Mouse (Mus musculus) small intestine, adult 2 months (tissue): ENCODE data around the gene Abhd14a. TPM values are rescaled to one million over a fixed set of nuclear protein-coding genes. Genes with fewer than 3 reads are reported as not detected.

Source experiments
- H3K27ac ChIP-seq: fragments of 200-500 bp; 2 replicates; pipeline ENCODE4 v1.5.1; 2012; ENCODE audit warnings: low read depth, low read length, control low read depth, inconsistent platforms; ENCODE audit not compliant: insufficient read depth
- H3K27me3 ChIP-seq: fragments of 200-500 bp; 2 replicates; pipeline ENCODE4 v1.6.1; 2012; ENCODE audit warnings: mild to moderate bottlenecking, moderate library complexity, low read length, inconsistent platforms; ENCODE audit not compliant: control insufficient read depth, insufficient read depth
- H3K36me3 ChIP-seq: fragments of 200-500 bp; 2 replicates; pipeline ENCODE4 v1.6.1; 2012; ENCODE audit warnings: mild to moderate bottlenecking, low read length, control low read depth, inconsistent platforms; ENCODE audit not compliant: control insufficient read depth, insufficient read depth
- H3K4me1 ChIP-seq: fragments of 200-500 bp; 2 replicates; pipeline ENCODE4 v1.6.1; 2012; ENCODE audit warnings: low read length, inconsistent platforms, mixed read lengths; ENCODE audit not compliant: control insufficient read depth, insufficient read depth, insufficient read length
- H3K4me3 ChIP-seq: fragments of 200-500 bp; 2 replicates; pipeline ENCODE4 v1.5.1; 2012; ENCODE audit warnings: low read depth, mild to moderate bottlenecking, control low read depth, inconsistent platforms, low read length, moderate library complexity
- CTCF ChIP-seq: fragments of 200-500 bp; IDR thresholded peaks from 2 replicates; pipeline ENCODE4 v1.5.1; 2012; ENCODE audit warnings: low read depth, mild to moderate bottlenecking, control low read depth, inconsistent platforms, low read length, moderate library complexity, mixed read lengths; ENCODE audit not compliant: insufficient replicate concordance, insufficient read length; ENCODE audit errors: extremely low read depth
- POLR2A ChIP-seq: fragments of 200-500 bp; IDR thresholded peaks from 2 replicates; pipeline ENCODE4 v1.6.1; 2012; ENCODE audit warnings: low read depth, mild to moderate bottlenecking, control low read depth, inconsistent platforms, low read length, moderate library complexity
- WGBS: fragments of 180-500 bp; shearing (Covaris S2); methylation state at CpG from one replicate; pipeline ENCODE4 v1.1.7; 2018; 5-methylcytosine and 5-hydroxymethylcytosine counted together
- polyA plus RNA-seq: library from polyadenylated mRNA; depleted of rRNA; stranded (reverse); fragments of >200 nt; gene quantifications from 2 replicates; pipeline ENCODE4 v1.2.3, GENCODE M21; 2012

The Abhd14a gene
- polyA plus RNA-seq, 1 experiment, result 28.9 TPM

DNA sequence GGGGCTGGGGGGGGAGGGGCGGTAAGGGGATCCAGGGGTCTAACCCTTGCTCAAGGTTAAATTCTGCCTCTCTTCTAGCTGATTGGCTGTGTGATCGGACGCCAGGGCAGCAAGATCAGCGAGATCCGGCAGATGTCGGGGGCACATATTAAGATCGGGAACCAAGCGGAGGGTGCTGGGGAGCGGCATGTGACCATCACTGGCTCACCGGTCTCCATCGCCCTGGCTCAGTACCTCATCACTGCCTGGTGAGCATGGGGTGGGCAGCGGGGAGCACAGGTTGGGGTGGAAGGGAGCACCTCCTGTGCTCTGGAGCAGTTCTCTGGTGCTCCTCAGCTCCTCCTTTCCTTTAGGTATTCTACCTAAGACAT lies 14.9 kb upstream of the Abhd14a start:
- Histone ChIP-seq H3K36me3 (no peaks in the 10 kb centered on the region), H3K27ac (no peak overlapping the region), H3K4me1 (no peaks in the 10 kb centered on the region; the same call in 1 of the 2 replicates), H3K4me3 (no peak overlapping the region), H3K27me3 (peaks cover 12% of the 10 kb centered on the region)
- 96% methylated on average over 12 of the region's 12 CpGs for WGBS
- no peak for TF ChIP-seq CTCF
- TF ChIP-seq POLR2A, result no peak

DNA sequence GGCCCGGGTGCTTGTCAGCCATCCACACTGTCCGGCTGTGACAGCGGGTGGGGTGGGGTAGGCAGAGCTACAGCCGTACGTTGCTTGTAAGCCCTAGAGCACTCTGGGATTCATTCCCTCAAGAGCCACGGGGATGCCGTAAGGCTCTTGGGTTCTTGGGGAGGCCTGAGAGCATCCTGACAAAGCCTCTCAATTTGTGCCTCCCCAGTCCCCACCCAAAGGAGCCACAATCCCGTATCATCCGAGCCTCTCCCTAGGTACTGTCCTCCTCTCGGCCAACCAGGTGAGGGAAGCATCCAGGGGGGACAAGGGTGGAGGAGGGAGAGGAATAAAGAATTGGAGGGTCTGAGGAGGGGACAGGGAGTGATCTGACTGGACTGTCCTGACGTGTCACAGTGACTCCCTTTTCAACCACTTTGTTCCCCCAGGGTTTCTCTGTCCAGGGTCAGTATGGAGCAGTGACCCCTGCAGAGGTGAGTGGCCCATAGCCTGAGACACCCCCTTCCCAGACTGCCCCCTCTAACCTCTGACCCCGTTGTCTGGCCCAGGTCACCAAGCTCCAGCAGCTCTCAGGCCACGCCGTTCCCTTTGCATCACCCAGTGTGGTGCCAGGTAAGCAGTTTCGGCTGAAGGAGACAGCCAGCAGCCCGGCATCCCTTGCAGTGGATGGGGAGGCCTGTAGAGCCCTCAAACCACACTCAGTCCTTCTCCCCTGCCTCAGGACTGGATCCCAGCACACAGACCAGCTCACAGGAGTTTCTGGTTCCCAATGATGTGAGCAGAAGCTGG lies 14.4 kb upstream of the Abhd14a start:
- Histone ChIP-seq H3K4me3 (no peak overlapping the region), H3K27ac (no peak overlapping the region), H3K27me3 (peaks cover 12% of the 10 kb centered on the region), H3K4me1 (no peaks in the 10 kb centered on the region; the same call in 1 of the 2 replicates), H3K36me3 (no peaks in the 10 kb centered on the region)
- TF ChIP-seq CTCF (no peak), POLR2A (no peak)
- WGBS, result 85% methylated on average over 16 of the region's 16 CpGs

DNA sequence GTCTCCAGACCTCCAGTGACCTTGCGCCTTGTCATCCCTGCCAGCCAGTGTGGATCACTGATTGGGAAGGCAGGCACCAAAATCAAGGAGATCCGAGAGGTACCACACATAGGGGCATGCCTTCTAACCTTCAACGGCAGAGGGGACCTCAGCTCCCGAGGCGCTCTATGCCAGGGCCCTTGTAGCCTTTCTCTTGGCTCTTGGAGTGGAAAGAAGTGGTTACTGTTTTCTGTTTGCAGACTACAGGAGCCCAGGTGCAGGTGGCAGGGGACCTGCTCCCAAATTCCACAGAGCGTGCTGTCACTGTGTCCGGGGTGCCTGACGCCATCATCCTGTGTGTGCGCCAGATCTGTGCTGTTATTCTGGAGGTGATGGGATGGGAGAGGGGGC lies 13.5 kb upstream of the Abhd14a start:
- no peak overlapping the region for H3K27ac ChIP-seq
- H3K36me3 ChIP-seq, result no peaks in the 10 kb centered on the region
- TF ChIP-seq CTCF (no peak), POLR2A (no peak)
- H3K27me3 ChIP-seq, result peaks cover 12% of the 10 kb centered on the region
- no peaks in the 10 kb centered on the region; the same call in 1 of the 2 replicates for H3K4me1 ChIP-seq
- H3K4me3 ChIP-seq, result no peak overlapping the region
- WGBS, result 91% methylated on average over 9 of the region's 9 CpGs

DNA sequence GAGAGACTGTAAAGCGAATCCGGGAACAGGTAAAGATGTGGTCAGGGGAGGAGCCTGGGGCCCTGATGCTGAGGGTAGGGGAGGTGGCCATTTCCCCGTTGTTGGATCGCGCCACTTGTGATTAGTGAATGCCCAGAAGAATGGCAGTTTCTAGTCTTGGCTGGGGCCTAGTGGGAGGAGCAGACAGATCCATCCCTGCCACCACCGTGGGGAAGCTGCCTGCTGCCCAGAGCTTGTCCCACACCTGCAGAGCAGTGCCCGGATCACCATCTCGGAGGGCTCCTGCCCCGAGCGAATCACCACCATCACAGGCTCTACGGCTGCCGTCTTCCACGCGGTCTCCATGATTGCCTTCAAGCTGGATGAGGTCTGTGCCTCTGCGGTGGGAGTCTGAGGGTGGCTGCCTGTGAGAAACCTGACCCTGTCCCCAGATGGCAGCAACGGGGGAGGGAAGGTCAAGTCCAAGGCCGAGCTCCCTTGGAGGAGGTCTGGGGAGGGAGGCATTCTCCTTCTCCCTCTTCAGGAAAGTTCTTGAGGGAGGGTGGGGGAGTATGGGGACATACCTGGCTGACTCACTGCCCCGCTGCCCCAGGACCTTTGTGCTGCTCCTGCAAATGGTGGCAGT lies 13.0 kb upstream of the Abhd14a start:
- WGBS, result 81% methylated on average over 18 of the region's 18 CpGs

DNA sequence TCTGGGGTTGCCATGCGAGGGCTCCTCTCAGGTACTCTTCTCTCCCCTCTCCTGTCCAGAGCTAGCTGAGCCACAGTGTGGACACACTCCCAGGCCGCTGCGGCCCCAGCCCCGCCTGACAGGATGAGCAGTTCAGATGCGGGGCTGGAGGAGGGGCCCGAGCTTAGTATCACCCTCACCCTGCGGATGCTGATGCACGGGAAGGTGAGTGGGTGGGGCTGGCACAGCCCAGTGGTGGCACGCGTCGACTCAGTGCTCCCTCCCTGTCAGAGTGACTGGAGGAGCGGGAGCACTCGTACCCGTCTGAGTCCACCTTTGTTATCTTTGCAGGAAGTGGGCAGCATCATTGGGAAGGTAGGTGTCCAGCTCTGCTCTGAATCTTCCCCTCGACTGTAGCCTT lies 12.5 kb upstream of the Abhd14a start:
- Histone ChIP-seq H3K27ac (no peak overlapping the region), H3K4me1 (no peaks in the 10 kb centered on the region; the same call in 1 of the 2 replicates), H3K27me3 (peaks cover 10% of the 10 kb centered on the region), H3K4me3 (no peak overlapping the region), H3K36me3 (no peaks in the 10 kb centered on the region)
- 64% methylated on average over 15 of the region's 15 CpGs for WGBS
- TF ChIP-seq CTCF (no peak), POLR2A (no peak)

More for the DNA sequence above, 13.0 kb upstream of the Abhd14a start:
- H3K4me1 ChIP-seq, result no peaks in the 10 kb centered on the region; the same call in 1 of the 2 replicates
- no peaks in the 10 kb centered on the region for H3K36me3 ChIP-seq
- H3K27ac ChIP-seq, result no peak overlapping the region
- peaks cover 12% of the 10 kb centered on the region for H3K27me3 ChIP-seq
- no peak for TF ChIP-seq POLR2A
- no peak for TF ChIP-seq CTCF
- no peak overlapping the region for H3K4me3 ChIP-seq

DNA sequence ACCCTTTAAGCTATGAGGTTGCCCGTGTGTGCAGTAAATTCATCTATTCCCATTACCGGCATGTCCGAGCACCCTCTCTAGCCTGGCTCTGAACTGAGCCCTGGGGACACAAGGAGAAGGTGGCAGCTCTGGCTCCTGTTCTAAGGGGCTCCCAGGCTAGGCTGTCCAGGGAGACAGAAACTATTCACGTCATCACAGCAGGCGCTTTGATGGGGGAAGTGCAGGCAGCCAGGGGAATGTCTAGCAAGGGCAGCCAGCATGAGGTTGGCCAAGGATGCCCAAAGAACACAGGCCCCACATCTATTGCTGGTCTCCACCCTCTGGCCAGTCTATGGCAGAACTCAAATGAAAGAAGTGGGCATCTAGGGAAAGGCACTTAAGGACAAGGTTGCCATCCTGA lies 10.4 kb upstream of the Abhd14a start:
- H3K4me1 ChIP-seq, result peaks cover 8% of the 10 kb centered on the region
- H3K27me3 ChIP-seq, result no peaks in the 10 kb centered on the region
- 88% methylated on average over 5 of the region's 5 CpGs for WGBS
- no peak overlapping the region for H3K27ac ChIP-seq
- no peak overlapping the region for H3K4me3 ChIP-seq
- TF ChIP-seq CTCF (no peak), POLR2A (no peak)
- no peaks in the 10 kb centered on the region for H3K36me3 ChIP-seq

DNA sequence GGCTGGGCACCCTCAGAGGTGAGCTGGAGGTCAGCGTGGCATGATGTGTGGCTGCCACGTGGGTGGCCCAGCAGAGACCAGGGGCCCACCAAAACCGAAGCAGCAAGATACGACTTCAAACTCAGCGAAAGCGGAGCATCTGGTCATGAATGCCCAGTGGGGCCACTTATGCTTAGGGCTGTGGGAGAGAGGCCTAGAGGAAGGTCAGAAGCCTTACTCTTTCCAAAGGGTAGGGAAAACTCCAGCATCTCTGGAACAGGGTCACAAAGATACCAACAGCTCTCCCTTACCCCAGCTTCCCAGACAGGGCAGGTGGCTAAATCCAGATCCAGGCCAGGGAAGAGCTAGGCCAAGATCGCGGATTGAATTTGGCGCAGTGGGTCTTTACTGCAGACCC lies 9.7 kb upstream of the Abhd14a start:
- peaks cover 8% of the 10 kb centered on the region for H3K4me1 ChIP-seq
- no peaks in the 10 kb centered on the region for H3K36me3 ChIP-seq
- H3K27ac ChIP-seq, result no peak overlapping the region
- H3K27me3 ChIP-seq, result no peaks in the 10 kb centered on the region
- no peak overlapping the region for H3K4me3 ChIP-seq
- no peak for TF ChIP-seq CTCF
- 77% methylated on average over 9 of the region's 9 CpGs for WGBS
